Mouse (Mus musculus): ENCODE measurements around the gene Zrsr1. TPM values are rescaled to one million over a fixed set of nuclear protein-coding genes. Genes with fewer than 3 reads are reported as not detected.

Gene Zrsr1
- polyA plus RNA-seq (2014; fragmentation: Illumina TruSeq; extraction: RNeasy Lipid Tissue Mini Kit (QIAGEN cat#74804); ENCODE audit: low replicate concordance), result 15.1 TPM

DNA sequence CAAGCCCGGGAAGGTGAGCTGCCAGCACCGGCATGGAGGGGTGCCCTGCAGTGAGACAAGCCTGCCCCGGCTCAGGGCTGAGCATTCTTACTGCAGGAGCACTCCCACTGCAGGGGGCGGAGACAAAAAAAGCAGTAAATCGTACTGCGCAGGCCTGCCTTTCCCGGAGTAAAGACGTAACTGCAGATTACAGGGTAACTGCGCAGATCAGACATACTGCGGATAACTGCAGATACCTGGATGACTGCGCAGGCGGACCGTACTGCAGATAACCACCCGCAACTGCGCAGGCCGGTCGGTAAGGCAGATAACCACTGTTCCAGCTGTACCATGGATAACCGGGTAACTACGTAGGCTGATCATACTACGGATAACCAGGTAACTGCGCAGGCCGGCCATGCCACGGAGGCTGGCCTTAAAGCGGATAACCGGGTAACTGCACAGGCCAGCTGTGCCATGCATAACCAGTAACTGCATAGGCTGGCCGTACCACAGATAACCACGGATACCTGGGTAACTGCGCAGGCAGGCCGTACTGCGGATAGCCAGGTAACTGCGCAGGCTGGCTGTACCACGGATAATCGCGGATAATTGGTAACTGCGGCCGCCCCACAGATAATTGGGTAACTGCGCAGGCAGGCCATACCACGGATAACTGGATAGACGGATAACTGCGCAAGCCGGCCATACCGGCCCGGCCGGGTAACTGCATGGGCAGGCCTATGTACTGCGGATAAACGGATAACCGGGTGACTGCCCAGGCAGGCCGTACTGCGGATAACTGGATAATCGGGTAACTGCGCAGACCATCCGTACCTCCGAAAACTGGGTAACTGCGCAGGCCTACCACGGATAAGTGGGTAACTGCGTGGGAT lies at the start of gene Zrsr1:
Gene Zrsr1, plus strand, starts transcription at position 171 of the 875 bp plus-strand sequence.

GRCm38 (mm10) chr11:22981984-22982757 lies 10.4 kb downstream of the Zrsr1 start, which contains the start of the genes Gm28048 and Commd1:
Gm28048 (minus strand) TSS chr11:22982090.
Commd1 (minus strand) TSS chr11:22982382.

DNA sequence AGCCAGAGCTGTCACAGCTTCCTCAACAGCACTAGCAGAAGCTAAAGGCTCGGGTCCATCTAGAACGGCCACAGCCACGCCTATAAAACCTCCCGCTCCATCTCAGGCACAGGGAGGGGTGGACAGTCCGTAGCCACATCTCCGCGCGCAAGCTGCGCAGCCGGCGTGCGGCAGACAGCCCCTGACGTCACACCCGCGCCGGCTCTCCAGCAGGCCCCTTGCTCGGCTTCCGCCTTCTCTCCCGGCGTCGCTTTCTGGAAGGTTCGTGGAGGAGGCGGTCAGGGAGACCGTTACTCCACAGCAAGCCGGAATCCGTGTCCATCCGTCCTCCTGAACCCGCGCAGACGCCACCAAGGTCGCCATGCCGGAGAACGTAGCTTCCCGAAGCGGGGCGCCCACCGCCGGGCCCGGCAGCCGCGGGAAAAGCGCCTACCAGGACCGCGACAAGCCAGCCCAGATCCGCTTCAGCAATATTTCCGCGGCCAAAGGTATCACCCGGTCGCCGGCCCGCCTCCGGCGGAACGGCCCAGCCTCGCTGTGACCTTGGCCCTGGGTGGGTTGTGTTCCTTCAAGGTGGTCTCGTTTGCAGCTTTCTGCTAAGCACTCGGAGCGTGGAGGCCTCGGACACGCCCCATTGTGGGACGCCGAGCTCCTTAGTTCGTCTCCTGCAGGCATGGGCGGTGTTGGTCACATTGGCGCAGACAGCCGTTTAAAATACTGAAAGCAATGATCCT lies 18.8 kb downstream of the Zrsr1 start, which contains the start of gene Cct4:
Gene Cct4, plus strand, starts transcription at position 127 of the 734 bp plus-strand sequence.

GRCm38 (mm10) chr11:23007481-23008180 lies 35.8 kb downstream of the Zrsr1 start, which contains the start of gene Fam161a:
Fam161a (plus strand) TSS chr11:23007531.

Other genes with a start within 250 kb of the Zrsr1 start
- gene B3gnt2, start 111.0 kb upstream of the Zrsr1 start, polyA plus RNA-seq (2014; fragmentation: Illumina TruSeq; extraction: RNeasy Lipid Tissue Mini Kit (QIAGEN cat#74804); ENCODE audit: low replicate concordance), result 0.71 TPM
- gene Gm28048, start 10.1 kb downstream of the Zrsr1 start, polyA plus RNA-seq (2014; fragmentation: Illumina TruSeq; extraction: RNeasy Lipid Tissue Mini Kit (QIAGEN cat#74804); ENCODE audit: low replicate concordance), result 63.4 TPM
- gene Commd1, start 10.4 kb downstream of the Zrsr1 start, polyA plus RNA-seq (2014; fragmentation: Illumina TruSeq; extraction: RNeasy Lipid Tissue Mini Kit (QIAGEN cat#74804); ENCODE audit: low replicate concordance), result 51.3 TPM
- gene Cct4, start 18.5 kb downstream of the Zrsr1 start, polyA plus RNA-seq (2014; fragmentation: Illumina TruSeq; extraction: RNeasy Lipid Tissue Mini Kit (QIAGEN cat#74804); ENCODE audit: low replicate concordance), result 253 TPM
- 2.3 TPM for gene Fam161a, start 35.5 kb downstream of the Zrsr1 start, polyA plus RNA-seq (2014; fragmentation: Illumina TruSeq; extraction: RNeasy Lipid Tissue Mini Kit (QIAGEN cat#74804); ENCODE audit: low replicate concordance)